Mouse (Mus musculus) kidney, adult 2 months (tissue): ENCODE data around the gene Dagla.

Experiments used
- CTCF ChIP-seq: fragments of 200-500 bp; conservative IDR thresholded peaks from 2 replicates; pipeline ENCODE4 v1.5.1; 2011; ENCODE audit warnings: low read depth, mild to moderate bottlenecking, control low read depth, low read length, moderate library complexity, mixed read lengths; ENCODE audit not compliant: insufficient read depth, insufficient read length
- POLR2A ChIP-seq: fragments of 200-500 bp; IDR thresholded peaks from one replicate; pipeline ENCODE4 v1.6.1; 2011; ENCODE audit warnings: low read depth, low read length, control low read depth

DNA sequence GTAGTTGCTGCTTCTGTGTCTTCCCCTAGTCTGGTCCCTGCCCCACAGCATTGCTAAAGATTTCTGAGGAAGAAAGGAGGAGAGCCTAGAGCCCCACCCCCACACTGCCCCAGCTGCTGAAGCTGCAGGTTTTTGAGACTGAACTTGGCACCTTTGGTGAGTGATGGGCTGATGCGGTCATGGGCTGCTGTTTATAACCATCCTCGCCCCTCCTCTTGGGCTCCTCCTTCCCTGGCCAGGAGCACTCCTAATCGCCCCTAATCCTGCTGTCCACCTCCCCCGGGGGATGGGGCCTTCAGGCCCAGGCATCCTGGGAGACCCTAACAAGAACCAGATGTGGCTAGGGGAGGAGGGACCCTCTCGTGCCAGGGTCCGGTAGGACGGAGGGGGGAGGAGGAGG, 73.7 kb downstream of the Dagla start:
- TF ChIP-seq CTCF (no peak), POLR2A (no peak)
